Mouse (Mus musculus) intestine, postnatal 0 days (tissue): Measurements from ENCODE around the gene Arf4. TPM values are rescaled to one million over a fixed set of nuclear protein-coding genes. Genes with fewer than 3 reads are reported as not detected.

Experiments
- ATAC-seq: fragments of 200-750 bp; cut with Nextera tagmentation; 2 replicates; pipeline ENCODE4 v1.8.0; 2017; ENCODE audit warnings: mild to moderate bottlenecking, moderate TSS enrichment, moderate library complexity
- H3K27ac ChIP-seq: fragments of 300-500 bp; sonication (generic); 2 replicates; pipeline ENCODE4 v1.5.1; 2014; ENCODE audit warnings: mild to moderate bottlenecking, low read depth, low read length, moderate library complexity
- H3K27me3 ChIP-seq: fragments of 300-500 bp; sonication (generic); replicated peaks from 2 replicates; pipeline ENCODE4 v1.6.1; 2014; ENCODE audit warnings: low read length, mixed read lengths; ENCODE audit not compliant: control insufficient read depth, insufficient read depth
- H3K36me3 ChIP-seq: fragments of 300-500 bp; sonication (generic); 2 replicates; pipeline ENCODE4 v1.6.1; 2014; ENCODE audit warnings: mild to moderate bottlenecking, moderate library complexity; ENCODE audit not compliant: control insufficient read depth, insufficient read depth
- H3K4me1 ChIP-seq: fragments of 300-500 bp; sonication (generic); replicated peaks from 2 replicates; pipeline ENCODE4 v1.6.1; 2014; ENCODE audit warnings: antibody characterized with exemption, low read length, mixed read lengths; ENCODE audit not compliant: control insufficient read depth, insufficient read depth
- H3K4me2 ChIP-seq: fragments of 300-500 bp; sonication (generic); replicated peaks from 2 replicates; pipeline ENCODE4 v1.6.1; 2014; ENCODE audit warnings: low read depth, mild to moderate bottlenecking, moderate library complexity
- H3K4me3 ChIP-seq: fragments of 300-500 bp; sonication (generic); 2 replicates; pipeline ENCODE4 v1.5.1; 2014; ENCODE audit warnings: low read depth, low read length
- H3K9ac ChIP-seq: fragments of 300-500 bp; sonication (generic); 2 replicates; pipeline ENCODE4 v1.6.1; 2014; ENCODE audit warnings: mild to moderate bottlenecking, low read depth, low read length
- H3K9me3 ChIP-seq: fragments of 300-500 bp; sonication (generic); 2 replicates; pipeline ENCODE4 v1.6.1; 2016; ENCODE audit warnings: mixed run types; ENCODE audit not compliant: control insufficient read depth
- CTCF ChIP-seq: sonication (generic); IDR thresholded peaks from 2 replicates; pipeline ENCODE4 v1.5.1; 2016; ENCODE audit warnings: low read depth, mild to moderate bottlenecking, control low read depth, antibody characterized with exemption, moderate library complexity
- WGBS: fragments of 180-500 bp; shearing (Covaris S2); extraction: QIAGEN DNeasy Blood & Tissue Kit; methylation state at CpG from one replicate; pipeline ENCODE4 v1.1.7; 2014; 5-methylcytosine and 5-hydroxymethylcytosine counted together
- polyA plus RNA-seq: library from polyadenylated mRNA; unstranded; fragments of >200 nt; fragmentation: Nextera tagmentation; extraction: Ambion mirVana; gene quantifications from 2 replicates; pipeline ENCODE4 v1.2.1, GENCODE M21; 2015

Gene Arf4
- 640 and 727 TPM in 2 replicates for polyA plus RNA-seq

GRCm38 (mm10) chr14:26637851-26638707, at the start of gene Arf4:
Gene Arf4 (plus strand): TSS chr14:26638074.
- ATAC-seq: peak; percentile 98
- peak within 1 kb of the TSS; percentile 95 for H3K9ac ChIP-seq
- no peaks in the 10 kb centered on the region for H3K4me1 ChIP-seq
- peak within 1 kb of the TSS; percentile 65 for H3K4me2 ChIP-seq
- no peaks in the 10 kb centered on the region for H3K9me3 ChIP-seq
- no peaks in the 10 kb centered on the region for H3K27me3 ChIP-seq
- H3K36me3 ChIP-seq: no peaks in the 10 kb centered on the region
- H3K4me3 ChIP-seq: peak within 1 kb of the TSS; percentile 98
- TF ChIP-seq CTCF: no peak
- peak within 1 kb of the TSS; percentile 99 for H3K27ac ChIP-seq
- WGBS: under 1% methylated on average over 82 of the region's 83 CpGs

GRCm38 (mm10) chr14:26591353-26591752, 46.5 kb upstream of the Arf4 start:
- Histone ChIP-seq H3K9ac (no peak overlapping the region), H3K4me2 (no peak overlapping the region), H3K36me3 (peaks cover 9% of the 10 kb centered on the region; the same call in 1 of the 2 replicates), H3K9me3 (no peaks in the 10 kb centered on the region), H3K4me3 (no peak overlapping the region), H3K27me3 (no peaks in the 10 kb centered on the region), H3K27ac (no peak overlapping the region), H3K4me1 (peaks cover 3% of the 10 kb centered on the region; the same call in 1 of the 2 replicates)
- TF ChIP-seq CTCF: peak; percentile 46
- ATAC-seq: no peak

- no peaks in the 10 kb centered on the region for H3K9me3 ChIP-seq
- no peak overlapping the region for H3K27ac ChIP-seq
- no peak for TF ChIP-seq CTCF
- no peaks in the 10 kb centered on the region for H3K27me3 ChIP-seq
- no peak overlapping the region for H3K9ac ChIP-seq
- H3K4me3 ChIP-seq: no peak overlapping the region
- ATAC-seq: no peak
- 68% methylated on average over 2 of the region's 2 CpGs for WGBS
- H3K4me1 ChIP-seq: no peaks in the 10 kb centered on the region
- peaks cover 20% of the 10 kb centered on the region; the same call in 1 of the 2 replicates for H3K36me3 ChIP-seq
- H3K4me2 ChIP-seq: no peak overlapping the region
Observed at GRCm38 (mm10) chr14:26593281-26593895, 44.5 kb upstream of the Arf4 start.

GRCm38 (mm10) chr14:26595167-26595566, 42.7 kb upstream of the Arf4 start:
- ATAC-seq: no peak
- Histone ChIP-seq H3K4me2 (no peak overlapping the region), H3K9me3 (no peaks in the 10 kb centered on the region), H3K27me3 (no peaks in the 10 kb centered on the region), H3K4me3 (no peak overlapping the region), H3K4me1 (no peaks in the 10 kb centered on the region), H3K9ac (no peak overlapping the region), H3K36me3 (peaks cover 21% of the 10 kb centered on the region; the same call in 1 of the 2 replicates), H3K27ac (no peak overlapping the region)
- WGBS: 85% methylated on average over 7 of the region's 7 CpGs
- TF ChIP-seq CTCF: no peak

DNA sequence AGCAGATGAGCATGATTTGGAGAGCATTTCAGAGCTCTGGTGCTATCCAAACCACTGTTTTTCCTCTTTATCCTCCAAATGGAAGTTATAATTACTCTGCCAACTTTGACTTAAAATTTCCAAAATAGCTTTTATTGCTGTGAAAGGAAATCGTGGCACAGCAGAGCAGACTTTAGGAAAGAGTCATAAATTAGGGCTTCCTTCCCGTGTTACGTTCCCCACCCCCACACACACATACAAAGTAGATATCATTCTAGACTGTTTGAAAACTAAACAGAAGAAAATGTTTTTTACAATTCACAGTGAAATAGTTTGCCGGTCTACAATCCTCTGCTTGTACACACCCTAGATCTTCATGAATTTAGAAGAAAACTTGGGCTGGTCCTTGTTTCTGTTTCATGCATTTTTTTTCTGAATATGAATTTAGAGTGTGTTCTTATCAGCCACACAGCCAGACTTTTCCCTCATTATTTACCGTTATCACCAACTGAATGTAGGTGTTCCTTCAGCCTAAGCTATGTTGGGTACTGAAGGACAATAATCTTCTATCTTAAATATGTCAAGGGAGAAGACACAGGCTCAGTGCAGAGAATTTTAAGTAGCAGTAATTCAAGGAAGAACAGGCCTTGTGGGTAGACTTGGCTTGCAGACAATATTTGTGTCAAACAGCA, 42.0 kb upstream of the Arf4 start:
- H3K4me2 ChIP-seq: no peak overlapping the region
- no peaks in the 10 kb centered on the region for H3K27me3 ChIP-seq
- no peak for TF ChIP-seq CTCF
- H3K9ac ChIP-seq: no peak overlapping the region
- no peak overlapping the region for H3K27ac ChIP-seq
- ATAC-seq: no peak
- no peaks in the 10 kb centered on the region for H3K9me3 ChIP-seq
- H3K4me3 ChIP-seq: no peak overlapping the region
- no peaks in the 10 kb centered on the region for H3K4me1 ChIP-seq
- H3K36me3 ChIP-seq: peaks cover 21% of the 10 kb centered on the region; the same call in 1 of the 2 replicates
- WGBS: 53% methylated on average over 5 of the region's 5 CpGs

- no peak for ATAC-seq
- no peaks in the 10 kb centered on the region for H3K9me3 ChIP-seq
- H3K36me3 ChIP-seq: peaks cover 39% of the 10 kb centered on the region
- no peak overlapping the region for H3K9ac ChIP-seq
- H3K27me3 ChIP-seq: no peaks in the 10 kb centered on the region
- no peak overlapping the region for H3K4me2 ChIP-seq
- WGBS: 55% methylated on average over 4 of the region's 4 CpGs
- H3K27ac ChIP-seq: no peak overlapping the region
- TF ChIP-seq CTCF: no peak
- no peak overlapping the region for H3K4me3 ChIP-seq
- H3K4me1 ChIP-seq: no peaks in the 10 kb centered on the region
Observed at GRCm38 (mm10) chr14:26605354-26605753, 32.5 kb upstream of the Arf4 start.
